Mouse (Mus musculus) midbrain, embryonic 11.5 days (tissue): ENCODE results near the gene 1810010D01Rik. TPM values are rescaled to one million over a fixed set of nuclear protein-coding genes. Genes with fewer than 3 reads are reported as not detected.

ENCODE experiments used
- ATAC-seq: fragments of 200-750 bp; cut with Nextera tagmentation; 2 replicates; pipeline ENCODE4 v1.8.0; 2017; ENCODE audit warnings: moderate TSS enrichment, moderate library complexity; ENCODE audit not compliant: low FRiP score
- DNase-seq: peaks from one replicate; pipeline ENCODE4 v3.0.0; 2015; ENCODE audit warnings: low spot score; ENCODE audit errors: missing footprints
- H3K27ac ChIP-seq: fragments of 300-500 bp; sonication (generic); 2 replicates; pipeline ENCODE4 v1.5.1; 2014; ENCODE audit warnings: low read depth, low read length
- H3K27me3 ChIP-seq: fragments of 300-500 bp; sonication (generic); 2 replicates; pipeline ENCODE4 v1.6.1; 2014; ENCODE audit warnings: mild to moderate bottlenecking, low read length, moderate library complexity, mixed read lengths; ENCODE audit not compliant: control insufficient read depth, insufficient read depth
- H3K36me3 ChIP-seq: fragments of 300-500 bp; sonication (generic); 2 replicates; pipeline ENCODE4 v1.6.1; 2014; ENCODE audit warnings: mild to moderate bottlenecking, low read length, moderate library complexity, mixed read lengths; ENCODE audit not compliant: control insufficient read depth, insufficient read depth
- H3K4me1 ChIP-seq: fragments of 300-500 bp; sonication (generic); 2 replicates; pipeline ENCODE4 v1.6.1; 2014; ENCODE audit warnings: low read length; ENCODE audit not compliant: control insufficient read depth, insufficient read depth
- H3K4me2 ChIP-seq: fragments of 300-500 bp; sonication (generic); 2 replicates; pipeline ENCODE4 v1.6.1; 2014; ENCODE audit warnings: mild to moderate bottlenecking, moderate library complexity
- H3K4me3 ChIP-seq: fragments of 300-500 bp; sonication (generic); 2 replicates; pipeline ENCODE4 v1.5.1; 2014; ENCODE audit warnings: low read depth, low read length
- H3K9ac ChIP-seq: fragments of 300-500 bp; sonication (generic); 2 replicates; pipeline ENCODE4 v1.6.1; 2014; ENCODE audit warnings: low read length
- H3K9me3 ChIP-seq: fragments of 300-500 bp; sonication (generic); 2 replicates; pipeline ENCODE4 v1.6.1; 2016; ENCODE audit warnings: low read length; ENCODE audit not compliant: control insufficient read depth
- WGBS: fragments of 180-500 bp; shearing (Covaris S2); extraction: QIAGEN DNeasy Blood & Tissue Kit; methylation state at CpG from one replicate; pipeline ENCODE4 v1.1.7; 2014; 5-methylcytosine and 5-hydroxymethylcytosine counted together
- polyA plus RNA-seq: library from polyadenylated mRNA; unstranded; fragments of >200 nt; fragmentation: Nextera tagmentation; extraction: Ambion mirVana; gene quantifications from 2 replicates; pipeline ENCODE4 v1.2.1, GENCODE M21; 2014

Gene 1810010D01Rik
- polyA plus RNA-seq, 1 experiment from 2014 or later, result 0.49 TPM

GRCm38 (mm10) chr7:145240929-145241328, 33.0 kb upstream of the 1810010D01Rik start:
- no peak for ATAC-seq
- no peak overlapping the region for H3K4me3 ChIP-seq
- DNase-seq, result no peak
- H3K9ac ChIP-seq, result no peak overlapping the region
- no peaks in the 10 kb centered on the region for H3K36me3 ChIP-seq
- H3K4me2 ChIP-seq, result no peak overlapping the region
- no peak overlapping the region for H3K27ac ChIP-seq
- 83% methylated on average over 4 of the region's 4 CpGs for WGBS
- H3K4me1 ChIP-seq, result no peaks in the 10 kb centered on the region
- no peaks in the 10 kb centered on the region; the same call in 1 of the 2 replicates for H3K9me3 ChIP-seq
- no peaks in the 10 kb centered on the region for H3K27me3 ChIP-seq

GRCm38 (mm10) chr7:145239736-145240505, 32.0 kb upstream of the 1810010D01Rik start:
- Histone ChIP-seq H3K4me3 (no peak overlapping the region), H3K9me3 (no peaks in the 10 kb centered on the region; the same call in 1 of the 2 replicates), H3K27ac (no peak overlapping the region), H3K4me1 (no peaks in the 10 kb centered on the region), H3K4me2 (no peak overlapping the region), H3K27me3 (no peaks in the 10 kb centered on the region), H3K36me3 (no peaks in the 10 kb centered on the region), H3K9ac (no peak overlapping the region)
- ATAC-seq (no peak), DNase-seq (no peak)
- WGBS, result 84% methylated on average over 8 of the region's 8 CpGs

- Histone ChIP-seq H3K4me2 (no peak overlapping the region), H3K27ac (no peak overlapping the region), H3K27me3 (no peaks in the 10 kb centered on the region), H3K4me1 (no peaks in the 10 kb centered on the region), H3K9me3 (no peaks in the 10 kb centered on the region; the same call in 1 of the 2 replicates), H3K36me3 (no peaks in the 10 kb centered on the region), H3K4me3 (no peak overlapping the region), H3K9ac (no peak overlapping the region)
- DNase-seq (no peak), ATAC-seq (no peak)
- WGBS, result 78% methylated on average over 6 of the region's 6 CpGs
These were observed 31.2 kb upstream of the 1810010D01Rik start for GRCm38 (mm10) chr7:145239145-145239544.

- H3K4me3 ChIP-seq, result no peak overlapping the region
- 85% methylated on average over 10 of the region's 10 CpGs for WGBS
- ATAC-seq (no peak), DNase-seq (no peak)
- no peak overlapping the region for H3K4me2 ChIP-seq
- H3K9ac ChIP-seq, result no peak overlapping the region
- H3K4me1 ChIP-seq, result no peaks in the 10 kb centered on the region
- H3K27ac ChIP-seq, result no peak overlapping the region
- no peaks in the 10 kb centered on the region for H3K36me3 ChIP-seq
- H3K9me3 ChIP-seq, result no peaks in the 10 kb centered on the region
- no peaks in the 10 kb centered on the region for H3K27me3 ChIP-seq
These were observed 27.2 kb upstream of the 1810010D01Rik start for GRCm38 (mm10) chr7:145234841-145235790.

DNA sequence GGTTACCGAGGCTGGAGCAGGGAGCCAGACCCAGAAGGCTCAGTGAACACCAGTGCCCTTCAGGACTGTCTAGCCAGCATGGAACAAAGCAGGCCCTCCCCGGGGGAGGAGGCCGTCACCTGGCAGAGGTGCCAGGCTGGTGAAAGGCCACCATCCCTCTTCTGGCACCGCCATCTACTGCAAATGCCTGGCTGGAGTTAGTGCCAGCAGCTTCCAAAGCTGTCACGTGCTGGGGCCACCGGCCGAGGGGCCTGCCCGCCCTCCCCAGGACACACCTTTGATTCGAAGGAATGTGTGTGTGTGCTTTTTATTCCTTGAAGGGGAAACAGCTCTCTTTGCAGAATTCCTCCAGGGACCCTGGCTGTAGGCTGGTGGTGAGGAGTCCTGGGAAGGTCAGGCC, 23.7 kb upstream of the 1810010D01Rik start:
- WGBS, result 85% methylated on average over 9 of the region's 9 CpGs
- Histone ChIP-seq H3K4me1 (no peaks in the 10 kb centered on the region), H3K4me2 (no peak overlapping the region), H3K4me3 (no peak overlapping the region), H3K9ac (no peak overlapping the region), H3K36me3 (no peaks in the 10 kb centered on the region), H3K27me3 (no peaks in the 10 kb centered on the region), H3K27ac (no peak overlapping the region), H3K9me3 (no peaks in the 10 kb centered on the region)
- ATAC-seq (no peak), DNase-seq (no peak)

DNA sequence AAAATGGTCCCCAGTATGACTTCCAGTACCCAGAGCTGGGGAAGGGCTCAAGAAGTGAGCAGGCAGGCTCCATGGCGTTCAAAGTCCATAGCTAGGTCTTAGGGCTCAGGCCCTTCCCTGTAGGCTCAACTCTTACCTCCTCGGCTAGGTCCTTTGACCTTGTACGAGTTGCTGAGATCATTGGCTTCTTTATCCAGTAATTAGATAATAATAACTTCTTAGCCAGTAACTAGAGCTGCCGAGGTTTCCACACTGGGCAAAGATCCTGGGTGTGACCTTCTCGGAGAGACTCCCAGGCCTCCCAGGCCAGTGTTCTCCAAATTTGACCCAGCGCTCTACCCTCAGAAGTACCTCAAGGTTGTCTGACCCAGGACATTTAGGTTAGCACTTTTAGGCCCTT, 18.7 kb upstream of the 1810010D01Rik start:
- WGBS, result 93% methylated on average over 6 of the region's 6 CpGs
- H3K4me2 ChIP-seq, result no peak overlapping the region
- no peak overlapping the region for H3K27ac ChIP-seq
- no peaks in the 10 kb centered on the region for H3K9me3 ChIP-seq
- no peaks in the 10 kb centered on the region for H3K4me1 ChIP-seq
- no peaks in the 10 kb centered on the region for H3K36me3 ChIP-seq
- H3K27me3 ChIP-seq, result no peaks in the 10 kb centered on the region
- DNase-seq (no peak), ATAC-seq (no peak)
- no peak overlapping the region for H3K4me3 ChIP-seq
- H3K9ac ChIP-seq, result no peak overlapping the region

- no peaks in the 10 kb centered on the region for H3K36me3 ChIP-seq
- ATAC-seq (no peak), DNase-seq (no peak)
- no peaks in the 10 kb centered on the region for H3K9me3 ChIP-seq
- no peak overlapping the region for H3K4me3 ChIP-seq
- WGBS, result 90% methylated on average over 6 of the region's 6 CpGs
- no peaks in the 10 kb centered on the region for H3K4me1 ChIP-seq
- no peak overlapping the region for H3K4me2 ChIP-seq
- no peak overlapping the region for H3K27ac ChIP-seq
- H3K9ac ChIP-seq, result no peak overlapping the region
- no peaks in the 10 kb centered on the region for H3K27me3 ChIP-seq
These were observed 17.7 kb upstream of the 1810010D01Rik start for GRCm38 (mm10) chr7:145225626-145226025.

- Histone ChIP-seq H3K27ac (no peak overlapping the region), H3K4me2 (no peak overlapping the region), H3K9me3 (no peaks in the 10 kb centered on the region), H3K4me1 (no peaks in the 10 kb centered on the region), H3K27me3 (no peaks in the 10 kb centered on the region), H3K4me3 (no peak overlapping the region), H3K36me3 (no peaks in the 10 kb centered on the region), H3K9ac (no peak overlapping the region)
- DNase-seq (no peak), ATAC-seq (0 out of 2 replicates have a peak, but pooled peaks have one; percentile 27)
- WGBS, result 39% methylated on average over 2 of the region's 2 CpGs
These were observed 14.1 kb upstream of the 1810010D01Rik start for GRCm38 (mm10) chr7:145221841-145222689.
